Mouse (Mus musculus) intestine, postnatal 0 days (tissue): Measurements from ENCODE around the gene Mettl9. TPM values are rescaled to one million over a fixed set of nuclear protein-coding genes. Genes with fewer than 3 reads are reported as not detected.
"Not testable (repeated sequence)": the region's sequence is repeated elsewhere in the genome, so short reads cannot be mapped to it uniquely, and the experiment has no call there.

Experiments used
- ATAC-seq: fragments of 200-750 bp; cut with Nextera tagmentation; 2 replicates; pipeline ENCODE4 v1.8.0; 2017; ENCODE audit warnings: mild to moderate bottlenecking, moderate TSS enrichment, moderate library complexity
- H3K27ac ChIP-seq: fragments of 300-500 bp; sonication (generic); 2 replicates; pipeline ENCODE4 v1.5.1; 2014; ENCODE audit warnings: mild to moderate bottlenecking, low read depth, low read length, moderate library complexity
- H3K27me3 ChIP-seq: fragments of 300-500 bp; sonication (generic); replicated peaks from 2 replicates; pipeline ENCODE4 v1.6.1; 2014; ENCODE audit warnings: low read length, mixed read lengths; ENCODE audit not compliant: control insufficient read depth, insufficient read depth
- H3K36me3 ChIP-seq: fragments of 300-500 bp; sonication (generic); 2 replicates; pipeline ENCODE4 v1.6.1; 2014; ENCODE audit warnings: mild to moderate bottlenecking, moderate library complexity; ENCODE audit not compliant: control insufficient read depth, insufficient read depth
- H3K4me1 ChIP-seq: fragments of 300-500 bp; sonication (generic); replicated peaks from 2 replicates; pipeline ENCODE4 v1.6.1; 2014; ENCODE audit warnings: antibody characterized with exemption, low read length, mixed read lengths; ENCODE audit not compliant: control insufficient read depth, insufficient read depth
- H3K4me2 ChIP-seq: fragments of 300-500 bp; sonication (generic); replicated peaks from 2 replicates; pipeline ENCODE4 v1.6.1; 2014; ENCODE audit warnings: low read depth, mild to moderate bottlenecking, moderate library complexity
- H3K4me3 ChIP-seq: fragments of 300-500 bp; sonication (generic); 2 replicates; pipeline ENCODE4 v1.5.1; 2014; ENCODE audit warnings: low read depth, low read length
- H3K9ac ChIP-seq: fragments of 300-500 bp; sonication (generic); 2 replicates; pipeline ENCODE4 v1.6.1; 2014; ENCODE audit warnings: mild to moderate bottlenecking, low read depth, low read length
- H3K9me3 ChIP-seq: fragments of 300-500 bp; sonication (generic); 2 replicates; pipeline ENCODE4 v1.6.1; 2016; ENCODE audit warnings: mixed run types; ENCODE audit not compliant: control insufficient read depth
- CTCF ChIP-seq: sonication (generic); IDR thresholded peaks from 2 replicates; pipeline ENCODE4 v1.5.1; 2016; ENCODE audit warnings: low read depth, mild to moderate bottlenecking, control low read depth, antibody characterized with exemption, moderate library complexity
- WGBS: fragments of 180-500 bp; shearing (Covaris S2); extraction: QIAGEN DNeasy Blood & Tissue Kit; methylation state at CpG from one replicate; pipeline ENCODE4 v1.1.7; 2014; 5-methylcytosine and 5-hydroxymethylcytosine counted together
- polyA plus RNA-seq: library from polyadenylated mRNA; unstranded; fragments of >200 nt; fragmentation: Nextera tagmentation; extraction: Ambion mirVana; gene quantifications from 2 replicates; pipeline ENCODE4 v1.2.1, GENCODE M21; 2015

Mettl9 gene
- polyA plus RNA-seq, 1 experiment from 2014 or later = 89.4 TPM

DNA sequence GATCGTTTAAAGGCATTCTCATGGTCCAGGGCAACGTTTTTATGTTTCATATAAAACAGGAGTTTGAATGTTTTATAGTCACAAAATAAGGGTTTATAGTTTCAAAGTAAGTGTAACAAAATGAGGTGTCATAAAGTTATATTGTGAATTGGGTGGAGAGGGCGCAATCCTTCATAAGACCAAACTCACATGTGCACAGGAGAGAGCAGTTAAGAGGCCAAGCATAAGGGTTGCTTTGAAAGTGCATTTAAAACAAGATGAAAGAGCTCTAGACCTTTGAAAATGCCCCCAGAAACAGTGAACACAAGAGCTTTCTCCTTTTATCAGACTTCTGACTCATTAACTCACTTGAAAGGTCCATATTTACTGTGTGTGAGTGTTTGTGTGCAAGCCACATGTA is 7.9 kb upstream of the Mettl9 start:
- H3K9me3 ChIP-seq = no peaks in the 10 kb centered on the region
- H3K9ac ChIP-seq = no peak overlapping the region
- ATAC-seq = no peak
- no peaks in the 10 kb centered on the region for H3K4me1 ChIP-seq
- no peaks in the 10 kb centered on the region for H3K36me3 ChIP-seq
- no peak overlapping the region for H3K27ac ChIP-seq
- 37% methylated on average over 3 of the region's 3 CpGs for WGBS
- H3K27me3 ChIP-seq = no peaks in the 10 kb centered on the region
- H3K4me2 ChIP-seq = no peak overlapping the region
- H3K4me3 ChIP-seq = no peak overlapping the region
- no peak for TF ChIP-seq CTCF

DNA sequence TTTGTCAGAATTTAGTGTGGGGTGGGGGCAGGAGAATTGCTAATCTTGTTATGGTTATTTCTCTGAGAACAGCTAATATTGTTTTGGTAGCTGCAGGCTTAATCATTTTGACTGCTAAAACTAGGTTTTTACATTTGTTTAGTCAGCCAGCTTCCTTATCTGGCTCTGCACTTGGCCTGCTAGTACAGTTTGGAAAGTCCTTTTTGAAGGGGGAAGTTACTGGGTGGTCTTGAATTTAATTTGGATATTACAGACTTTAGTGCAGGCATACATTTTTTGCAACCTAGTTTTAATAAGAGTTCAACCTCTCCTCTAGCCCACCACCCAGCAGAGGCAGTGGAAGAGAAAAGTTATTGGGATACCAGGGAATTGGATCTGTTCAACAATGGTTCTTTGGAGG is 4.3 kb upstream of the Mettl9 start:
- H3K36me3 ChIP-seq, ATAC-seq, H3K9ac ChIP-seq, H3K4me2 ChIP-seq, H3K4me3 ChIP-seq, H3K27ac ChIP-seq, H3K4me1 ChIP-seq, H3K27me3 ChIP-seq, H3K9me3 ChIP-seq: not testable (repeated sequence)

GRCm38 (mm10) chr7:121034701-121035141 is 476 bp downstream of the Mettl9 start:
- Histone ChIP-seq H3K9me3 (no peaks in the 10 kb centered on the region), H3K36me3 (no peaks in the 10 kb centered on the region), H3K4me2 (peak overlapping the region; percentile 88), H3K27ac (peak overlapping the region; percentile 92), H3K4me3 (peak overlapping the region; percentile 99), H3K27me3 (no peaks in the 10 kb centered on the region), H3K9ac (peak overlapping the region; percentile 99), H3K4me1 (peaks cover 7% of the 10 kb centered on the region)
- TF ChIP-seq CTCF = no peak
- peak; percentile 77 for ATAC-seq
- 0% methylated on average over 30 of the region's 63 CpGs for WGBS

DNA sequence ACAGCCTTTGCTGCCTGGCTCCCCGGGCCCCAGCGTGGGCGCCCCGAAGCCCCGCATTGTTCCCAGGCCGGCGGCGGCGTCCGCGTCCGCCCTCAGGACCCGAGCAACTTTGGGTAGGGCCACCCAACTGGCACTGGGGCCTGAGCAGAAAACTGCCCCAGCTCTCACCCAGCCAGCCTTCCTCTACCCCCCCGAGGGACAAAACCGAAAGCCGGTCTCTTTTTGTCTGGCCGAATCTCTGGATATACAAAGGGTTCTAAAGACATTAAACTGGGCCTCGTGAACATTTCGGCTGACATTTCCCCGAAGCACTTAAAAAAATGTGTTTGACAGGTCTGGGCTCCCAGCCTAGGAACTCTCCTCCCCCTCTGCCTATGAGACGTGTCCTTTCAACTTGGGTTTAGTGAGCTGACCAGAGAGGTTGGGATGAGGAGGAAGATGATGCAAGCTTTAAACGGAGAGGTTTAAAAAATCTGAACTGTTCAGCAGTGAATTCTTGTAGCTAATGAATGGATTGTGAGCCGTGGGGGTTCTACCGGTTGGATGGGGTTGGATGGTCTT is 996 bp downstream of the Mettl9 start:
- Histone ChIP-seq H3K4me1 (peaks cover 7% of the 10 kb centered on the region), H3K36me3 (no peaks in the 10 kb centered on the region), H3K4me2 (peak overlapping the region; percentile 88), H3K4me3 (peak overlapping the region; percentile 99), H3K27me3 (no peaks in the 10 kb centered on the region), H3K9ac (peak overlapping the region; percentile 99), H3K27ac (peak overlapping the region; percentile 92), H3K9me3 (no peaks in the 10 kb centered on the region)
- 0% methylated on average over 24 of the region's 24 CpGs for WGBS
- no peak for TF ChIP-seq CTCF
- ATAC-seq = no peak; the same call in 1 of the 2 replicates

DNA sequence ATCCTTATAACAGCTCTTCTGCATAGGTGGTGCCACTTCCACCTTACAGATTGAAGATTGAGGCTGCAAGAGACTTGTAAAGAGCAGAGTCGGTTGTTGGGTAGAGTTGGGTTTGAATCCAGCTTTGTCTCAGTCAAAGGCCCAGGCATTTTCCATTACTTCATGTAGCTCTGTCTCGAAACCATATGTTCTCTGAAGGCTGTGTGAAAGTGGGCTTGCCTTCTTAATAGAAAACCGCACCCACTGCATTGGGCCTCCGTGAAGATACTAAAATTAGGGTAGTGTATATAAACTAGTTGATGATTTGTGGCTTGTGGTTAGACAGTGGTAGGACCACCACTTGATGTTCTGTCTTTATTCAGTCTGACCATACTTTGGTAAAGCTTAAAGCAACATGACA is 6.3 kb downstream of the Mettl9 start:
- H3K27me3 ChIP-seq = no peaks in the 10 kb centered on the region
- no peak overlapping the region for H3K9ac ChIP-seq
- WGBS = 74% methylated on average over 4 of the region's 4 CpGs

DNA sequence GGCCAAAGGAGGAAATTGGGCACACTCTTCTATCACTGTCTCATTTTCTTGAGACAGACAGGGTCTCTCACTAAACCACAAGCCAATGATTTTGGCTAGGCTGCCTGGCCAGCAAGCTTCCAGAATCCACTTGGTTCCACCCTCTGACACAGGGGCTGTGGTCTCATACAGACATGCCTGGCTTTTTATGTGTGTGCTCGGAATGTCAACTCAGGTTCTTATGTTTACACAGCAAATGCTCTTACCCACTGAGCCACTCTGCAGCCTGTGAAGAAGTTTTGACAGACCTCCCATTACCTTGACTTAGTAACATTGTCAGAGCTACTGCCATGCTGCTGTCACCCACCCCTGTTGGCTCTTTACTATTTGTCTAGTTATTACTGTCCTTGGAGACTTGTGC is 7.7 kb downstream of the Mettl9 start:
- no peak overlapping the region for H3K4me2 ChIP-seq
- ATAC-seq = no peak
- H3K27me3 ChIP-seq = no peaks in the 10 kb centered on the region
- H3K27ac ChIP-seq = no peak overlapping the region
- H3K4me1 ChIP-seq = peaks cover 8% of the 10 kb centered on the region
- no peaks in the 10 kb centered on the region for H3K36me3 ChIP-seq
- 56% methylated on average over 1 of the region's 1 CpGs for WGBS
- H3K4me3 ChIP-seq = no peak overlapping the region
- H3K9me3 ChIP-seq = no peaks in the 10 kb centered on the region
- TF ChIP-seq CTCF = no peak
- no peak overlapping the region for H3K9ac ChIP-seq

More for the DNA sequence above, 6.3 kb downstream of the Mettl9 start:
- no peak overlapping the region for H3K4me2 ChIP-seq
- peaks cover 6% of the 10 kb centered on the region for H3K4me1 ChIP-seq
- no peak for ATAC-seq
- TF ChIP-seq CTCF = no peak
- no peak overlapping the region for H3K4me3 ChIP-seq
- no peaks in the 10 kb centered on the region for H3K9me3 ChIP-seq
- H3K36me3 ChIP-seq = no peaks in the 10 kb centered on the region
- no peak overlapping the region for H3K27ac ChIP-seq

- Histone ChIP-seq H3K27me3 (no peaks in the 10 kb centered on the region), H3K4me3 (no peak overlapping the region), H3K9ac (no peak overlapping the region), H3K4me2 (no peak overlapping the region), H3K36me3 (no peaks in the 10 kb centered on the region), H3K27ac (no peak overlapping the region), H3K9me3 (no peaks in the 10 kb centered on the region), H3K4me1 (peaks cover 9% of the 10 kb centered on the region)
- 94% methylated on average over 3 of the region's 3 CpGs for WGBS
- no peak for TF ChIP-seq CTCF
- ATAC-seq = no peak
Measured at GRCm38 (mm10) chr7:121043004-121043403, 8.8 kb downstream of the Mettl9 start.
